Mouse (Mus musculus): ENCODE results near the gene Arhgap1. TPM values are rescaled to one million over a fixed set of nuclear protein-coding genes. Genes with fewer than 3 reads are reported as not detected.

The Arhgap1 gene
- polyA plus RNA-seq, 1 experiment from 2014 or later = 79.5 TPM

DNA sequence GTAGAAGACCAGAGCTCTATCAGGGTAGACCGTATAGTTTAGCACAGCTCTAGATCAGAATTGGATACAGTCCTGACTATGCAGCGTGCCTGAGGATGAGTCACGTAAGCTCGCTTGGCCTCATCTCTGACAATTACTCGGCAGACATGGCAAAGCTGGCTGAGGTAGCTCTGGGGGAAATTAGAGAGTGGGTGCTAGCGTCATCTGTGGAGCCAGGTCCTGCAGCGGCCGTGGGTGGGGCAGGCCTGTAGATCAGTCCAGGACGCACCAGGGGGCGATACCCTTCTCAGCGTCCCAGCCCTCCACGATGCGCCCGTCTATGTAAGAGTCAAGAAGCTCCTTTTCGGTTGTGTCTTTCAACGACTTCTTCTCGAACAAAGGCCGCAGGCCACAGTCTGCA lies 20.0 kb upstream of the Arhgap1 start:
- no peaks in the 10 kb centered on the region for H3K36me3 ChIP-seq (ENCODE audit: control insufficient read depth, insufficient read depth, low read length)
- 83% methylated on average over 18 of the region's 18 CpGs for WGBS

DNA sequence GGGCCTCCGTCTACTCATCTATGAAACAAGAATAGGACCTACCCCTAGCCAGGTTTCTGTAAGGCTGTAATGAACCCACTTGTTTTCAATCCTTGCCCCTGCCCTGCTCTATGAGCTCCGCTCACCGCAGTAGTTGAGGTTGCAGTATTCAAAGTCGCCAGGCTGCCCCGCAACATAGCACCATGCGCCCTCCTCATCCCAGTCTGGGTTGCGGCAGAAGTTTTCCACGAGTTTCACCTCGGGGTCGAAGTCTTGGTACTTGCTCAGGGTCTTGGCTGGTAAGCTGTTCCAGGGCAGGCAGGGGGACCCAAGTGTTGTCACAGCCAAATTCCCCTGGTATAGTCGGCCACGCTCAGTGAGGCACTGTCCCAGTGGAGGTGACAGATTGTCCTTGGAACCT lies 19.3 kb upstream of the Arhgap1 start:
- Histone ChIP-seq H3K27ac (replicated peaks; ENCODE audit: low read depth, low read length) (no peak overlapping the region), H3K36me3 (ENCODE audit: control insufficient read depth, insufficient read depth, low read length) (no peaks in the 10 kb centered on the region), H3K4me2 (ENCODE audit: low read depth, severe bottlenecking) (no peak overlapping the region), H3K27me3 (ENCODE audit: control insufficient read depth, insufficient read depth, low read length) (no peaks in the 10 kb centered on the region), H3K4me1 (ENCODE audit: control insufficient read depth, insufficient read depth, low read length) (no peaks in the 10 kb centered on the region), H3K9ac (ENCODE audit: low read length) (no peak overlapping the region), H3K4me3 (ENCODE audit: low read depth, low read length) (no peak overlapping the region), H3K9me3 (ENCODE audit: control insufficient read depth, low read length) (no peaks in the 10 kb centered on the region)
- ATAC-seq (ENCODE audit: insufficient number of reproducible peaks, low FRiP score, low TSS enrichment, low read depth) (no peak), DNase-seq (ENCODE audit: low spot score) (no peak)
- 92% methylated on average over 12 of the region's 12 CpGs for WGBS

More for the DNA sequence above, 20.0 kb upstream of the Arhgap1 start:
- Histone ChIP-seq H3K27ac (replicated peaks; ENCODE audit: low read depth, low read length) (no peak overlapping the region), H3K4me3 (ENCODE audit: low read depth, low read length) (no peak overlapping the region), H3K9ac (ENCODE audit: low read length) (no peak overlapping the region), H3K27me3 (ENCODE audit: control insufficient read depth, insufficient read depth, low read length) (no peaks in the 10 kb centered on the region), H3K4me2 (ENCODE audit: low read depth, severe bottlenecking) (no peak overlapping the region), H3K9me3 (ENCODE audit: control insufficient read depth, low read length) (no peaks in the 10 kb centered on the region), H3K4me1 (ENCODE audit: control insufficient read depth, insufficient read depth, low read length) (no peaks in the 10 kb centered on the region)
- DNase-seq (ENCODE audit: low spot score) (no peak), ATAC-seq (ENCODE audit: insufficient number of reproducible peaks, low FRiP score, low TSS enrichment, low read depth) (no peak)

DNA sequence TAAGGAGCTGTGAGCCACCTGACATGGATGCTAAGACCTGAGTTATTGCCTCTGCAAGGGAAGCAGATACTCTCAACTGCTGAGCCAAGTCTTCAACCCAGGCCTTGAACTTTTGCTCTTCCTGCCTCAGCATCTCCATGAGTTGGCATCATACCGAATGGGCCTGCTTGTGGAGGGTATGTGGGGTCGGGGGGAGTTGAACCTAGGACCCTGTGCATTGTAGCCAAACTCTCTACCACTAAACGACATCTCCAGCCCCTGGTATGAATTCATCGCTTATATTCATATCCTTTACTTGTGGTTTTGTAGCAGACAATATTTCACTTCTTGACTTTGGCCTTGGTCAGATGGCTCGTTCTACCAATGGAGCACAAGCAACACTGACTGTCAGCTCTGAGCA lies 17.8 kb upstream of the Arhgap1 start:
- ATAC-seq (ENCODE audit: insufficient number of reproducible peaks, low FRiP score, low TSS enrichment, low read depth) (no peak), DNase-seq (ENCODE audit: low spot score) (no peak)
- Histone ChIP-seq H3K9ac (ENCODE audit: low read length) (no peak overlapping the region), H3K4me1 (ENCODE audit: control insufficient read depth, insufficient read depth, low read length) (no peaks in the 10 kb centered on the region), H3K9me3 (ENCODE audit: control insufficient read depth, low read length) (no peaks in the 10 kb centered on the region), H3K27ac (replicated peaks; ENCODE audit: low read depth, low read length) (no peak overlapping the region), H3K4me3 (ENCODE audit: low read depth, low read length) (no peak overlapping the region), H3K27me3 (ENCODE audit: control insufficient read depth, insufficient read depth, low read length) (no peaks in the 10 kb centered on the region), H3K4me2 (ENCODE audit: low read depth, severe bottlenecking) (no peak overlapping the region), H3K36me3 (ENCODE audit: control insufficient read depth, insufficient read depth, low read length) (no peaks in the 10 kb centered on the region)
- WGBS = 85% methylated on average over 5 of the region's 5 CpGs

DNA sequence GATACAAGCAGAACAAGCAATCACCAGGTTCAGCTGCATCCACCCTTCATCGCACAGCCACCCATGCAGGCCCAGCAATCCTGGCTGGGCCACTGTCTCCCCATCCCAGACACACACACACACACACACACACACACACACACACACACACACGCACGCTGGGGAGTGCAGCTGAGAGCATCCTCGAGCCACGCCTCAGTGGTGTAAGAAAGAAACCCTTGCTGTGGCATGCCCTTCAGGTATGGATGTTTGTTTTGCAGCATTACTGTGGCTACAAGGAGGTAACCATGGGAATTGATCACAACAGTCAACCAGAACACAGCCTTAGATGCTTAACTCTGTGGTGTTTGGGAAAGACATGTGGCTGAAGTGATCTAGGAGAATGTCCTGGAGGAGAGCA lies 17.3 kb upstream of the Arhgap1 start:
- no peaks in the 10 kb centered on the region for H3K9me3 ChIP-seq (ENCODE audit: control insufficient read depth, low read length)
- no peak for ATAC-seq (ENCODE audit: insufficient number of reproducible peaks, low FRiP score, low TSS enrichment, low read depth)
- 86% methylated on average over 5 of the region's 5 CpGs for WGBS
- H3K4me3 ChIP-seq (ENCODE audit: low read depth, low read length) = no peak overlapping the region
- no peaks in the 10 kb centered on the region for H3K36me3 ChIP-seq (ENCODE audit: control insufficient read depth, insufficient read depth, low read length)
- no peak overlapping the region for H3K27ac ChIP-seq (replicated peaks; ENCODE audit: low read depth, low read length)
- no peak overlapping the region for H3K4me2 ChIP-seq (ENCODE audit: low read depth, severe bottlenecking)
- no peaks in the 10 kb centered on the region for H3K27me3 ChIP-seq (ENCODE audit: control insufficient read depth, insufficient read depth, low read length)
- DNase-seq (ENCODE audit: low spot score) = no peak
- no peaks in the 10 kb centered on the region for H3K4me1 ChIP-seq (ENCODE audit: control insufficient read depth, insufficient read depth, low read length)
- H3K9ac ChIP-seq (ENCODE audit: low read length) = no peak overlapping the region

DNA sequence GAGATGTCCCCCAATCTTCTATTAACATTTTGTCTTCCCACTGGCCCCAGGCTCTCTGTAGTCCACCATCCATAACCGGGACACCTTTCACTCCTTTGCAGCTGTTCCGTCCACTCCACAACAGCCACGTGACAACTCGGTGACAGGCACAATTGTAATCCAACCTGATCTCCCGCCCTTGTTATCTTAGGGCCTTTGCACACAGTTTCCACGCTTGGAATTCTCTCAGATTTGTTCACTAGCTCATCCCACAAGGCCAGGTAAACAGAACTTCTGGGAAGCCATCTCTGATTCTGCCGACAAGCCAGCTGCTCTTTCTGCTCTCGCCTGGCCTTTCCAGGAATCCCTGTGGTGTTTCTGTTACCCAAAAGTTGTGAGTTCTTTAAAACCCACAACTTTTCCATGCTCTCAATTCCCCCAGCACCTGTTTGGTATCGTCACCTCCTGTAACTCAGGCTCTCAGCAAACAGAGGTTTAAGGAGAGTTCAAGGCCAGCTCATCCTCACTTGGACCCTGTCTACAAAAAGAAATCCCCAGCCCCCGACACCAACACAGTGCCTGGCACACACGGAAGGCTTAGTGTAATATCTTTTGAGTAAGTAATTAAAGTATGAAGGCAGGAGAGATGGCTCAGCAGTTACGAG lies 16.2 kb upstream of the Arhgap1 start:
- WGBS = 84% methylated on average over 12 of the region's 12 CpGs
- H3K27me3 ChIP-seq (ENCODE audit: control insufficient read depth, insufficient read depth, low read length) = no peaks in the 10 kb centered on the region
- no peaks in the 10 kb centered on the region for H3K9me3 ChIP-seq (ENCODE audit: control insufficient read depth, low read length)
- no peak overlapping the region for H3K4me2 ChIP-seq (ENCODE audit: low read depth, severe bottlenecking)
- ATAC-seq (ENCODE audit: insufficient number of reproducible peaks, low FRiP score, low TSS enrichment, low read depth) (no peak), DNase-seq (ENCODE audit: low spot score) (no peak)
- no peaks in the 10 kb centered on the region for H3K36me3 ChIP-seq (ENCODE audit: control insufficient read depth, insufficient read depth, low read length)
- H3K4me3 ChIP-seq (ENCODE audit: low read depth, low read length) = no peak overlapping the region
- H3K4me1 ChIP-seq (ENCODE audit: control insufficient read depth, insufficient read depth, low read length) = no peaks in the 10 kb centered on the region
- no peak overlapping the region for H3K27ac ChIP-seq (replicated peaks; ENCODE audit: low read depth, low read length)
- no peak overlapping the region for H3K9ac ChIP-seq (ENCODE audit: low read length)

DNA sequence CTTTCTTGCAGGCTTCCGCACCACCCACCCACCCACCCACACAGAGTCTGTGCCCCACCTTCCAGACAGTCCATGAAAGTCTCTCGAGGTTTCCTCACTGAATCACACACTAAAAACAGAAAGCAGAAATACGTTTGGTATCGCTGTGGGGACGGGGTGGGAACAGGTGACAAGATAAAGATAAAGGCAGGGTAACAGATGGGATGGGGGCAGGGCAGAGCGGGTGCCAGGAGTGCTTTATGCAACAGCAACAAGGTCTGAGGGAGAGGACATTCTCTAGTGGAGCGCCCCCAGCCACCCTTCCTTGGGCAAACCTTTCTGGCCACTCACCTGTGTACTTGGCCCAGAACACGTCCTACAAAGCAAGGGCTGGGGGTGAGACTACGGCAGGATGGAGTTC lies 14.8 kb upstream of the Arhgap1 start:
- ATAC-seq (ENCODE audit: insufficient number of reproducible peaks, low FRiP score, low TSS enrichment, low read depth) = no peak
- H3K4me3 ChIP-seq (ENCODE audit: low read depth, low read length) = no peak overlapping the region
- no peaks in the 10 kb centered on the region for H3K27me3 ChIP-seq (ENCODE audit: control insufficient read depth, insufficient read depth, low read length)
- no peak for DNase-seq (ENCODE audit: low spot score)
- H3K4me2 ChIP-seq (ENCODE audit: low read depth, severe bottlenecking) = no peak overlapping the region
- no peaks in the 10 kb centered on the region for H3K4me1 ChIP-seq (ENCODE audit: control insufficient read depth, insufficient read depth, low read length)
- no peak overlapping the region for H3K27ac ChIP-seq (replicated peaks; ENCODE audit: low read depth, low read length)
- H3K9me3 ChIP-seq (ENCODE audit: control insufficient read depth, low read length) = no peaks in the 10 kb centered on the region
- no peak overlapping the region for H3K9ac ChIP-seq (ENCODE audit: low read length)
- no peaks in the 10 kb centered on the region for H3K36me3 ChIP-seq (ENCODE audit: control insufficient read depth, insufficient read depth, low read length)
- WGBS = 78% methylated on average over 9 of the region's 9 CpGs

DNA sequence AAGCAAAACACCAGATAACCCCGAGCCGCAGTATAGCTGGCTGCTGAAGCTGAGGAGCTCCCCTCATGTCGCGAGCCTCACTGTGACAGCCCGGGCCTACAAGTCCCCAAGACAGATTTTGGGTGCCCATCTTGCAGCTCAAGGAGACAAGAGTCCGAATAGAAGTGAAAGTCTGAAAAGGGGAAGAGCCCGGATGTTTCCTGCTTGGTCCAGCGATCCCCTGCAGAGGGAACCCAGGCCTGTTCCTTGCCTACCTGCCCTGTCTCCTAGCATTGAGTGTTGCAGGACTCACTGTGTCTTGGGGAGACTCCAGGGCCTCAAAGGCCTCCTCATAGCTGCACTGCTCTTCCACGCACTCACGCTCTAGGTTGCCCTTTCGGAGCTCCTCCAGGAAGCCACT lies 14.2 kb upstream of the Arhgap1 start:
- WGBS = 85% methylated on average over 11 of the region's 11 CpGs
- H3K27ac ChIP-seq (replicated peaks; ENCODE audit: low read depth, low read length) = no peak overlapping the region
- H3K9ac ChIP-seq (ENCODE audit: low read length) = no peak overlapping the region
- DNase-seq (ENCODE audit: low spot score) (no peak), ATAC-seq (ENCODE audit: insufficient number of reproducible peaks, low FRiP score, low TSS enrichment, low read depth) (no peak)
- no peaks in the 10 kb centered on the region for H3K4me1 ChIP-seq (ENCODE audit: control insufficient read depth, insufficient read depth, low read length)
- no peaks in the 10 kb centered on the region for H3K27me3 ChIP-seq (ENCODE audit: control insufficient read depth, insufficient read depth, low read length)
- no peak overlapping the region for H3K4me3 ChIP-seq (ENCODE audit: low read depth, low read length)
- H3K36me3 ChIP-seq (ENCODE audit: control insufficient read depth, insufficient read depth, low read length) = no peaks in the 10 kb centered on the region
- H3K9me3 ChIP-seq (ENCODE audit: control insufficient read depth, low read length) = no peaks in the 10 kb centered on the region
- H3K4me2 ChIP-seq (ENCODE audit: low read depth, severe bottlenecking) = no peak overlapping the region

DNA sequence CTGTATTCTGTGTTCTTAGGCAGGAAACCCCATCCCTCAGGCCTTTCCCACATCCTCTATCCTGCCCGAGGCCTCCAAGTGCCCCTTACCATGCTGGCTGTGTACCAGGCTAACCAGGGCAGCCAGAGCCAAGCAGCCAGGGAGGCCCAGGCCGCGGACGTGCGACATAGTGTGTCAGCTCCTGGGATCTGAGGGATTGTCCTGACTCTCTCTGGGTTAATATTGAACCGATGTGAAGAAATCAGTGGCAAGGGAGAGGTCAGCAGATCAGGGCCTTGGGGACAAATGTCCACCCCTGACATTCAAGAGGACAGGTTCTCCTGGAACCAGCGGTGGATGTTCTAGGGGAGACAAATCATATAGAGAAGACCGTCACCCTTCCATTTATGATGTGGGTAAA lies 13.4 kb upstream of the Arhgap1 start, which contains the start of gene F2:
Gene F2, minus strand, starts transcription at position 186 of the 400 bp plus-strand sequence.
- Histone ChIP-seq H3K27ac (replicated peaks; ENCODE audit: low read depth, low read length) (no peak within 1 kb of the TSS), H3K36me3 (ENCODE audit: control insufficient read depth, insufficient read depth, low read length) (no peaks in the 10 kb centered on the region), H3K9me3 (ENCODE audit: control insufficient read depth, low read length) (no peaks in the 10 kb centered on the region), H3K4me3 (ENCODE audit: low read depth, low read length) (no peak within 1 kb of the TSS), H3K4me1 (ENCODE audit: control insufficient read depth, insufficient read depth, low read length) (no peaks in the 10 kb centered on the region), H3K27me3 (ENCODE audit: control insufficient read depth, insufficient read depth, low read length) (no peaks in the 10 kb centered on the region), H3K9ac (ENCODE audit: low read length) (no peak within 1 kb of the TSS), H3K4me2 (ENCODE audit: low read depth, severe bottlenecking) (no peak within 1 kb of the TSS)
- WGBS = 91% methylated on average over 8 of the region's 8 CpGs
- DNase-seq (ENCODE audit: low spot score) (no peak), ATAC-seq (ENCODE audit: insufficient number of reproducible peaks, low FRiP score, low TSS enrichment, low read depth) (no peak)

DNA sequence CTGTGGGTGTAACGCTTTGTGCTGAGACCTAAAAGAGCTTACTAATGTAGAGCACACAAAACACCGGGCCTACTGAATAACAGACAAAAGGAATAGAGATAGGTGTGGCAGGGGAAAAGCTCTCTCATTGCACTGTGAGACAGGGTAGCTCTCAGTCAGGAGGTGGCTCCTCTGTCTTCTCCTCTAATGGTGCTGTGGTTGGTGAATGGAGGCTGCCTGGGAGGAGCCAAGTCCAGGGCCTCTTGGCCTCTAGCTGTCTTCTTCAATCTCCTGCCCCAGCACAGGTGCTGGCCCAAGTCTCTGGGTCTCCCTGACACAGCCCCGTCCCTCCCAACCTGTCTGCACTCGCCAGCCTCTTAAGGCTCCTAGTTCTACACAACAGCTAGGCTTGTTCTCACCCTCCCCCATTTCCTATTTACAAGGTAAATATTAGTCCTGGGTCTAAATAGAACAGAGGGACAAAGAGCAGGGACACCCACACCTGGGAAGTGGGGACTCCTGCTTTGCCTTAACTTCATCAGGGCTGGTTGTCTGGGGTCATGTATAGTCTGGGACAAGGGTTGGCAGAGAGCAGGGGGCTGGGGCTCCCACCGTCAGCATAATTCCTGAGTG lies 12.8 kb upstream of the Arhgap1 start:
- H3K4me2 ChIP-seq (ENCODE audit: low read depth, severe bottlenecking) = no peak overlapping the region
- no peaks in the 10 kb centered on the region for H3K9me3 ChIP-seq (ENCODE audit: control insufficient read depth, low read length)
- H3K4me3 ChIP-seq (ENCODE audit: low read depth, low read length) = no peak overlapping the region
- H3K27me3 ChIP-seq (ENCODE audit: control insufficient read depth, insufficient read depth, low read length) = no peaks in the 10 kb centered on the region
- no peaks in the 10 kb centered on the region for H3K4me1 ChIP-seq (ENCODE audit: control insufficient read depth, insufficient read depth, low read length)
- 81% methylated on average over 5 of the region's 5 CpGs for WGBS
- ATAC-seq (ENCODE audit: insufficient number of reproducible peaks, low FRiP score, low TSS enrichment, low read depth) = no peak
- no peak overlapping the region for H3K9ac ChIP-seq (ENCODE audit: low read length)
- no peak overlapping the region for H3K27ac ChIP-seq (replicated peaks; ENCODE audit: low read depth, low read length)
- DNase-seq (ENCODE audit: low spot score) = no peak
- no peaks in the 10 kb centered on the region for H3K36me3 ChIP-seq (ENCODE audit: control insufficient read depth, insufficient read depth, low read length)

Measured in limb, embryonic 11.5 days (tissue).